Mouse (Mus musculus) gastrocnemius, adult 8-10 months (tissue): ENCODE data around the gene Hnrnpll. TPM values are rescaled to one million over a fixed set of nuclear protein-coding genes. Genes with fewer than 3 reads are reported as not detected.
"Not testable (repeated sequence)": the region's sequence is repeated elsewhere in the genome, so short reads cannot be mapped to it uniquely, and the experiment has no call there.

ENCODE experiments used
- DNase-seq, 2 experiments: peaks; one replicate each; pipeline ENCODE4 v3.0.0; 2022; ENCODE audit warnings: low spot score in 2 of 2
- total RNA-seq, 4 experiments: library from RNA; stranded (reverse); gene quantifications; 2 replicates each; pipeline ENCODE4 v1.2.4; 2022

Hnrnpll gene
- total RNA-seq, 4 experiments from 2014 or later = 15.5 to 16.7 (median 16.0) TPM

DNA sequence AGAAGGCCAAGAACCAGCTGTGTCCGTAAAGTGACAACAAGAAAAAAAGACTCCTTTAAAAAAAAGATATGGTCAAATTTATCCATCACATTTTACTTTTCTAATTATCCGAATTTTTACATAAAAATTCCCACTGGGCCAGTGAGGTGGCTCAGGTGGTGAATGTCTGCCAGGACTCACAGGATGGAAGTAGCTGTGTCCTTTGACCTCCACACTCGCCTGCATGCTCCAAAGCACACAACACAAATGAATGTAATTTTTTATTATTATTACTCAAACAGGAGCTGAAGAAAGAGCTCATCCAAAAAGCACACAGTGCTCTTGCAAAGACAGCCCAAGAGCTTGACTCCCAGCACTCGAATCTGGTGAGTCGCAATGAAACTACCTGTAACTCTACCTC is 2.0 kb downstream of the Hnrnpll start:
- no peak for DNase-seq

DNA sequence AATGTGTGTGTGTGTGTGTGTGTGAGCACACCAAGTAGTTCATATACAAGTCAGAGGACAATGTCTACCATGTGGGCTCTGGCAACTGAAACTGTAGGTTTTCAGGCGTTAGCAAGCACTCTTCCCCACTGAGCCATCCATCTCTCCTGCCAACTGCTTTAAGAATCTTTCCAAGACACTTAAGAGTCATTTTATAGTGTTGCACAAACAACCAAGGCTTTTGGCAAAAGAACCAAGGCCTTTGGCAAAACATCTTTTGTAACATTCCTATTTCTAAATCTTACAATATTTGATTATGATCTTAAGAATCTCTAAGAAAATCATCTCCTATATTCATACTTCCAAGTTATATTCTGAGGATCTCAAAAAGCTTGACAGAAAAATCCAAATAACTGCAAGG is 2.4 kb downstream of the Hnrnpll start:
- no peak for DNase-seq

DNA sequence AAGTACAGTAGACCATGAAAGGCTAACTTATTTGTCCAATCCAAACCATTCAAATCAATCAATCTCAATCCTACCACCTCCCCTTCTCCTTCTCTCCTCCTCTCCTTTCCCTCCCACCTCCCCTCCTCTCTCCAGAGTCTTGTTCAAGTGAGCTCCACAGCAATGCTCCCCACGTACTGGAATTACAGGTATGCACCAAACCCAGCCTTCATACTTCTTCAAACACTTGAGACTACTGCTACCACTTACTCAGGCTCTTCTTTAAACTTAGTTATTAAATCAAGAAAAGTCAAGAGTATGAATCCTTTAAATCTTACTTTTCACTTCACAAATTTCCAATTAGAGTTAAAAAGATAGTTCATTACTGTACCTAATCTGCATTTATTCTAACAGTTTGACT is 3.6 kb downstream of the Hnrnpll start:
- DNase-seq = no peak

DNA sequence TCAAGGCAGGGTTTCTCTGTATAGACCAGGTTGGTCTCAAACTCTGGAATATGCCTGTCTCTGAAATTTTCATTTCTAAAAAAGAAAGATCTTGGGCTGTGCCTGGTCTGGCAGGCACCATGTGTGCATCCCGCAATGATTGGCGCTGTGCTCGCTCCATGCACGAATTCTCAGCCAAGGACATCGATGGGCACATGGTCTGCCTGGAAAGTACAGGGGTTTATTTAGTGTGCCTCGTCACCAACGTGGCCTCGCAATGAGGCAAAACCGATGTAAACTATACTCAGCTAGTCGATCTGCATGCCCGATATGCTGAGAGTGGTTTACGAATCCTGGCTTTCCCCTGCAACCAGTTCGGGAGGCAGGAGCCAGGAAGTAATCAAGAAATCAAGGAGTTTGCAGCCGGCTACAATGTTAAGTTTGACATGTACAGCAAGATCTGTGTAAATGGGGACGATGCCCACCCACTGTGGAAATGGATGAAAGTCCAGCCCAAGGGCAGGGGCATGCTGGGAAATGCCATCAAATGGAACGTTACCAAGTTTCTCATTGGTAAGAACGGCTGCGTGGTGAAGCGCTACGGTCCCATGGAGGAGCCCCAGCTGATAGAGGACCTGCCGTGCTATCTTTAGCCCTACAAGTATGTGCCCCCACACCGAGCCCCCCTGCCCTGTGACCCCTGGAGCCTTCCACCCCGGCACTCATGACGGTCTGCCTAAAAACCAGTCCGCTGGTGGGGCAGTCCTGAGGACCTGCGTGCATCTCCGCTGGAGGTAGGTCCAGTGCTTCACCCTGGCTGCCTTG is 8.0 kb downstream of the Hnrnpll start:
- DNase-seq = no peak

DNA sequence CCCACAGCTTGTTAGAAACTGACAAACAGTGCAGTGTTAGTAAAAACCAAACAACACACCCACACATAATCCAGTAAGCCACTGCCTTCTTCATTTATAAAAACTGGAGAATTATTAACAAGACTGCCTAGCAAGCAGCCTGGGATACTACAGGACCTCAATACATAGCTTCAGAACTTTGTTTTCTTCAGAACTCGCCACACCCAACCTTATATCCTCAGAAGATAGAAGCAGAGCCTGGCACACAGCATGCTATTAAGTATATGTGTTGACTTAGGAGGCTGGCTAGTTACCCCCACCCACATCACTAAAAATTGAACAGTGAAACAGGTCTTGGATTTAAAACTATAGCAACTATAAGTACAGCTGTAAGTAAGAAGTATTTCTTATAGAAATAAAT is 10.5 kb downstream of the Hnrnpll start:
- no peak for DNase-seq

DNA sequence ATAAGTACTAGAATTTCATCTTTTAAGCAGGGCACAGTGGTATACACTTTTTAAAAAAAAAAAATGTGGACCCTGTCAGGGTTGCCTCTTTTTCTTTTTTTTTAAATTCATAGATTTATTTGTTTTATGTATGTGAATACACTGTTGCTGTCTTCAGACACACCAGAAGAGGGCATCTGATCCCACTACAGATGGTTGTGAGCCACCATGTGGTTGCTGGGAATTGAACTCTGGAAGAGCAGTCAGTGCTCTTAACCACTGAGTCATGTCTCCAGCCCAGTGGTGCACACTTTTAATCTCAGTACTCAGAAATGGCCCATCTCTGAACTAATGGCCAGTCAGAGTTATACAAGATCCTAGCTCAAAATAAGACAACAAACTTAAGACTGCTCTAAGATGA is 12.8 kb downstream of the Hnrnpll start:
- DNase-seq = not testable (repeated sequence)

GRCm38 (mm10) chr17:80048230-80048629 is 13.9 kb downstream of the Hnrnpll start:
- peak in 1 of 2 experiments; percentile 41 for DNase-seq

DNA sequence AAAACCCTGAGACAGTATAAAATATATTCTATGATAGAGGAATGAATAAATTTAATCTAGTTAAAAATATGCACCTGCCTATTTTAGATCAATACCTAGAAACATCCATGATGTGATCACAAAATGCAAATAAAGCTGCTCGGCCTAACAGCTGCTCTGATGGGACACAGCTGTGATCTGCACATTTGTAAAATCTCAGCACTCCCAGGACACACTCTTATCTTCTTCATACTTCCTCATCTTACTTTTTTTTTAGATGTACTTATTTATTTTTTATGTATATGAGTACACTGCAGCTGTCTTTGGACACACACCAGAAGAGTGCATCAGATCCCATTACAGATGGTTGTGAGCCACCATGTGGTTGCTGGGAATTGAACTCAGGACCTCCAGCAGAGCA is 20.4 kb downstream of the Hnrnpll start:
- no peak for DNase-seq

GRCm38 (mm10) chr17:80028675-80029074 is 33.5 kb downstream of the Hnrnpll start:
- no peak for DNase-seq

DNA sequence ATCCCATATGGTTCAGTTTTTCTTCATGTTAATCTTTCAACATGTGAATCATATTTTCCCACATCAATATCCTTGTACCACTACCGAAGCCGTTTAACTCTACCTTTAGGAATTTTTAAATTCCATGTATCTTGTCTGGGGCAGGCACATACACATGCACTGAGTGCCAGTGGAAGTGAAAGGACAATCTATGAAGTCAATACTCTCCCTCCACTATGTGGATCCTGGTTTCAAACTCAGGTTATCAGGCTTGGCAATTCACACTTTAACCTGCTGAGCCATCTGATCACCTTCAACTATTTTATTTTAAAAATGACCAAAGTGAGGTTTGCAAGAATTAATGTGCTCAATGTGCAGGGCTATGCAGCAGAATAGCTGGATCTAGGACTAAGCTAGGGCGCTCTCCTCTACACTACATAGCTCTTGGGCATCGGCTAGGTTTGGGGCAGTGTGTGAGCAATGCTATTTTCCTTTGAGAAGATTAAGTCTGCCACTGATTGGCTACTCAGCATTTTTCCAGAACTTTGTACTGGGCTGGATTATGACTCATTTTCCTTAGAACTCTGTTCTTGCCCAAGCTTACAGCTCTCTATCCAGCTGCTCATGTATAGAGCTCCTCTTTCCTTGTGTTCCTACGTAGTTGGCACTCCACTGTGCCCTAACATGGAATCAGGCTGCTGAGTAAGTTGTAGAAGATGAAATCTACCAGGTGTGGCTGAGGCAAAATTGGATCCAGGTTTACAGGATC is 35.8 kb downstream of the Hnrnpll start:
- DNase-seq = no peak

- no peak for DNase-seq
Measured at GRCm38 (mm10) chr17:80022090-80022489, 40.0 kb downstream of the Hnrnpll start.

GRCm38 (mm10) chr17:80020495-80020894 is 41.6 kb downstream of the Hnrnpll start:
- DNase-seq = no peak

DNA sequence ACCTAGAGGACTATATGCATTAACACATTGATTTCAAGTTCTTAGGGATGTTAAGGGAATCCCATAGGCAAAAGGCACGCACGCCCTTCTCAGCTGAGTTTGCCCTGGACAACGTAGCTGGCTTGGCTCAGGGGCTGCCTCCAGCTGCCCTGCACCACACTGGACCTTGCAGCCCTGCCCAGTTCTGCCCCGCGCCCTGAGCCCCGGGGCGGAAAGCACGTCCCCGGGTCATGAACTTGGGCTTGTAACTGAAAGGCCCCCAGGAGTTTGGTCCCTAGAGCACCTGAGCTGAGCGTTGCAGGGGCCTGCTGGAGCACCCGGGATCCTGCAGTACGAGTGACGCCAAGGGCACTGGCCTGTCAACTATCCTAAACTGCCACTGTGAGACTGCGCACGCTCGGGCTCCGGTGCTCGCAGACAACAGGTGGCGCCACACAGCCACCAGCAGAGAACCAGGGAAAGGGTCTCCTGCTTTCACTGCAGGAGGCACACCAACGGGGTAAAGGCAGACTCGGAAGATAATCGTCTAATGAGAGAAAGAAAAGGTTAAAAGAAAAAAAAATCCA is 43.1 kb downstream of the Hnrnpll start:
- peak in 1 of 2 experiments; percentile 45 for DNase-seq

- no peak for DNase-seq
Measured at GRCm38 (mm10) chr17:80018239-80018975, 43.7 kb downstream of the Hnrnpll start.

- DNase-seq = no peak
Measured at GRCm38 (mm10) chr17:80017389-80017788, 44.7 kb downstream of the Hnrnpll start.

GRCm38 (mm10) chr17:80016400-80016799 is 45.7 kb downstream of the Hnrnpll start:
- not testable (repeated sequence) for DNase-seq

DNA sequence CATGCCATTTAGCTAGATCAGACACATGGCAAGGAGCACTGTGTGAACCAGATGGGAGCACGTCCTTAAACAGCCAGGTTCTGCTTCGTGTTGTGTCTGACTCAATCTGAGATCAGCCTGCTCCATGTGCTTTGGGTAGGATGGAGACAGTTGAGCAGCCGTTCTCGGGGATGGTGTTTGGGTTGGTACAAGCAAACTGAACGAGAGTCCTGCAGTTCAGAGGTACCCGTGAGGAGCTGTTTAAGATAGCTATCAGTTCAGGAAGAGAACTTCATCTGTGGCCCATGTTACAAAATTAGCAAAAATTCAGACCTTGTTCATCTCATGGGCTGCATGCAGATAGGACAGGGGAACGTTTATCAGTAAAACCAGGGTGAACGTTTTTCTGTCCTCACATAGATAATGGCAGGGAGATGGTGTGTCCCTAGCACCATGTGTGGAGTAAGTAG is 47.7 kb downstream of the Hnrnpll start:
- no peak for DNase-seq

DNA sequence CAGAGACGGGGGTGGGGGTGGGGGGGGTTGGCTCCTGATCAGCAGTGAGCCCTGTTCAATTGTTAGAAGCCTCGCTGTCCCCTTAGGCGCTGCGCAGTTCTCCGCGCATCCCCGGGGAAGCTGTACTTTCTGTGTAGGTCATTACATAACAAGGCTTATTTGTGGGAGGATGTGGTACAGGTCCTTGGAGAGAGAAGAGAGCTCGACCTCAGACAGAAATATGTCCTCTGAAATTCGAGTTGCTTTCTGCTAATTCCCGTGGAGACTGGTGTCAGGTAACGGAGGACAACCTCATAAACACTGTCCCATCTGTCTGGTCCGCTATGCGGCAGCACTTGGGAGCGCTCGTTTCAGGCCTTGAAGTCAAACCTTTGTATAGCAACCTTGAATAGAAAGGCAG is 52.2 kb downstream of the Hnrnpll start:
- DNase-seq = peak in 1 of 2 experiments; percentile 52

DNA sequence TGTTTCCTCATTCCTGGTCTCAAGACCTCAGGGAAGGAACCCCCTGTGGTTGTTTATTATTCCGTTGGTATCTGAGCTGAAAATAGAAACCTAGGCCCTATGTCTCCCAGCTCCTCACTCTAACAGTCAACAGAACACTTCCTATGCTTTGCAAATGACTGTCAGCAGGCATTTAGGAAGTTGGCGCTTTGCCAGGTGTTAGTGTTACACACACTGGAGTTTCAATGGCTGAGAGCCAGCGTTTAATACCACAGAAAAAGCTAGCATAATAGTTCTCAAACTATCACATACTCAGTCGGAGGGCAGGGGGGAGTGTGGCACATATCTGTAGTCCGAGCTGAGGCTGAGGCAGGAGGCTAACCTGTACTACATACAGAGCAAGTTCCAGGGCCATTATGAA is 53.3 kb downstream of the Hnrnpll start:
- no peak for DNase-seq

DNA sequence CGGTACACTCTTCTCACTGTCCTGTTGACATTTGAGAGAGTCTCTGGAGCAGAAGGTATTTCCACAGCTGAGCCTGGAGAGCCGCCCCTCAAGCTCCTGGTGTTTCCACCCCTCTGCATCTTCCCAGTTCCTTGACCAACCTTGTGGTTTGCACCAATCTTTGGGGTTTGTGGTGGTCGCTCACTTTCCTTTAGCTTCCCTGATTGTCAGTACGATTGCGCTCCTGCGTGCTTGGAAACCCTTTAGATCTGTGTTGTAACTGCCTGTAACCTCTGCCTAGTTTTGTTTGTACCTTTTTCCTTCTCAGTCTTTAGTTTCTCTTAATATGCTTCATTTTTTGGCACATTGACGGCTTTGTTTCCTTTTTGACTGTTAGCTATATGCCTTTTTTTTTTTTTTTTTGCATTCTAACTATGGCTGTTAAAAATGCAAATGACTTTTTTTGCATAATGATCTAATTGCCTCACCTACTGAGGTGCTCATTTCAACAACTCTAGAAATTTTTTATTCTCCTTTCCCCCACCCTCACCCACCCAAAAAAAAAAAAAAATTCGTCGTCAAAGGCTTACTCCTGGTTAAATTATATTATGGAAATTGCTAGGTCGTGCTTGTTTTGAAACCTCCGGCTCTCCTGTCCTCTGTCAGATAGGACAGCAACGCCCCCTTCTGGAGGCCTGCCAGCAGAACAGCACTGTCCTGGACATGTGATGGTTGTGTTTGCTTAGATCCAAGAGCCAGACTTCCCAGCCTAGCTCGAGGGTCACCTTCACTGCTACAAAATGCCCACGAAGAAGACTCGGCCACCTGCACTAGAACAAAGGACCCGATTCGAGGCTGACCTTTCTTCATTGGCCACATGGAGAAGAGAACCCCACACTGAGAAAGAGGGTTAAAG is 57.5 kb downstream of the Hnrnpll start:
- DNase-seq = peak; percentile 45 to 70

GRCm38 (mm10) chr17:80003851-80004250 is 58.3 kb downstream of the Hnrnpll start:
- DNase-seq = not testable (repeated sequence)
